Mouse (Mus musculus) heart, adult 11 months (tissue): Measurements from ENCODE around the gene Calhm2.

Source experiments
- DNase-seq: peaks from one replicate; pipeline ENCODE4 v3.0.0; 2022

The Calhm2 gene

DNA sequence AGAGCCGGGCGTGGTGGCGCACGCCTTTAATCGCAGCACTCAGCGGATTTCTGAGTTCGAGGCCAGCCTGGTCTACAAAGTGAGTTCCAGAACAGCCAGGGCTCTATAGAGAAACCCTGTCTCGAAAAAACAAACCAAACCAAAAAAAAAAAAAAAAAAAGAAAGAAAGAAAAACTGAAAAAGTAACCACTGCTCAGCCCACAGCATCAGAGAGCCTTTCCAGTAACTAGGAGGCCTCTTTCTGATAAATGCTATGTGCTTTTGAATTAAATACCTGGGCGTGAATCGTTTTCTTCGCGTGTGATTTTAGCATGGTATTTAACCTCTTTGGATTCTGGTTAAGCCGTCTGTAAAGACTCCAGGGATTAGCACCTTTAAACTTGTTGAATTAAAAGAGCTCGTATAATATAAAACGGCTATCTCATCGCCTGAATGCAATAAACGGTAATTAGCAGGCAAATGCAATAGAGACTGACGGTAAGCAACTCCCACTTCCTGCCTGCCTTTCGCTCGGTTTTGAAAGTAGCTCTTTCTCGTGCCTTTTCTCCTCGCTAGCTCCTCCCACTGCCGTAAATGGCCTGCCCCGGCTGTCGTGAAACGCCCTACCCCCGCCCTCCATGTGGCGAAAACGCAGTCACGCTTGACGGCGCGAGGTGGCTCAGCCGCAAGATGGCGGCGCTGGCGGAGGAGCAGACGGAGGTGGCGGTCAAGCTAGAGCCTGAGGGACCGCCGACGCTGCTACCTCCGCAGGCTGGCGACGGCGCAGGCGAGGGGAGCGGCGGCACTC, 70.8 kb downstream of the Calhm2 start, which contains the start of gene Taf5:
Taf5 (plus strand) TSS at position 651 of the 787 bp plus-strand sequence.
- DNase-seq: peak; percentile 100

DNA sequence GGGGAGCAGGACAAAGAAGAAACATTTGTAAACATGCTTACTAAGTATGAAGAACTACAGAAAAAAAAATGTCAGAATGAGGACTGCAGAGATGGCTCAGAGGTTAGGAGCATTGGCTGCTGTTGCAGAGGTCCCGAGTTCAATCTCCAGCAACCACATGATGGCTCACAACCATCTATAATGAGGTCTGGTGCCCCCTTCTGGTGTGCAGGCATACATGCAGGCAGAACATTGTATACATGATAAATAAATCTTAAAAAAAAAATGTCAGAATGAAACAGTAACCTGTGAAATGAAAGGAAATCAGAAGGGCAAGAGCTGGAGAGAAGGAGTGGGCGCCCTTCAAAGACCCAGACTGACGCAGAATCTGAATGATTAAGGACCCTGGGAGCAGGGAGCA, 72.2 kb downstream of the Calhm2 start:
- no peak for DNase-seq

DNA sequence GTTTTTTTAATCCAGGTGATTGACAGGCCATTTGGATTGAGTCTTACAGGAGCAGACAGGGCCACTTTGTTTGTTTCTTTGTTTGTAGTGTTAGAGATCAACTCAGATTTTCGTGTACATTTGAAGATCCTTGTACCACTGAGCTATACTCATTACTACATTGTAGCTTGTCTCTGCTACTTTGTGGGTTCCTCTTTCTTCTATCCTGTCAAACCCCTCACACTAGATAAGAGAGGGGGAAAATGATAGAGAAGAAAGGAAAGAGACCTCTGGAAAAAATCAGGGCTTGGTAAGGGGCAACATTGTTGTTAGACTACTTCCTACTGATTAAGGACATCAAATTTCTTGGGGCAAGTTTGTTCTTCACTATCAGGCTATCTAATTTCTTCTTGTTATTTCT, 80.4 kb downstream of the Calhm2 start:
- no peak for DNase-seq
